Mouse (Mus musculus): ENCODE measurements around the gene Rspry1.

Gene Rspry1

GRCm38 (mm10) chr8:94682732-94683524 lies 81.2 kb downstream of the Rspry1 start:
- no peak for DNase-seq (ENCODE audit: low read depth in 2 of 2, low spot score in 2 of 2)

- DNase-seq (ENCODE audit: low read depth in 2 of 2, low spot score in 2 of 2): no peak
These were observed 82.5 kb downstream of the Rspry1 start for GRCm38 (mm10) chr8:94684287-94684686.

GRCm38 (mm10) chr8:94685953-94686352 lies 84.2 kb downstream of the Rspry1 start:
- DNase-seq (ENCODE audit: low read depth in 2 of 2, low spot score in 2 of 2): no peak

GRCm38 (mm10) chr8:94694701-94695100 lies 93.0 kb downstream of the Rspry1 start:
- no peak for DNase-seq (ENCODE audit: low read depth in 2 of 2, low spot score in 2 of 2)

GRCm38 (mm10) chr8:94695341-94695993 lies 93.7 kb downstream of the Rspry1 start:
- DNase-seq (ENCODE audit: low read depth in 2 of 2, low spot score in 2 of 2): no peak

- peak in 1 of 2 experiments; percentile 14 for DNase-seq (ENCODE audit: low read depth in 2 of 2, low spot score in 2 of 2)
These were observed 94.3 kb downstream of the Rspry1 start, which contains the start of gene Pllp for GRCm38 (mm10) chr8:94695994-94696384. Gene Pllp (minus strand): TSS chr8:94696278.

- DNase-seq (ENCODE audit: low read depth in 2 of 2, low spot score in 2 of 2): no peak
These were observed 94.8 kb downstream of the Rspry1 start for GRCm38 (mm10) chr8:94696566-94696965.

GRCm38 (mm10) chr8:94697956-94698355 lies 96.2 kb downstream of the Rspry1 start:
- DNase-seq (ENCODE audit: low read depth in 2 of 2, low spot score in 2 of 2): no peak

GRCm38 (mm10) chr8:94699366-94699765 lies 97.6 kb downstream of the Rspry1 start:
- no peak for DNase-seq (ENCODE audit: low read depth in 2 of 2, low spot score in 2 of 2)

- no peak for DNase-seq (ENCODE audit: low read depth in 2 of 2, low spot score in 2 of 2)
These were observed 98.7 kb downstream of the Rspry1 start for GRCm38 (mm10) chr8:94700421-94700935.

- no peak for DNase-seq (ENCODE audit: low read depth in 2 of 2, low spot score in 2 of 2)
These were observed 100.4 kb downstream of the Rspry1 start for GRCm38 (mm10) chr8:94702156-94702555.

- peak; percentile 72 to 77 for DNase-seq (ENCODE audit: low read depth in 2 of 2, low spot score in 2 of 2)
These were observed 101.4 kb downstream of the Rspry1 start for GRCm38 (mm10) chr8:94702844-94703813.

GRCm38 (mm10) chr8:94703972-94704668 lies 102.4 kb downstream of the Rspry1 start:
- peak; percentile 99 for DNase-seq (ENCODE audit: low read depth in 2 of 2, low spot score in 2 of 2)

- no peak for DNase-seq (ENCODE audit: low read depth in 2 of 2, low spot score in 2 of 2)
These were observed 102.9 kb downstream of the Rspry1 start for GRCm38 (mm10) chr8:94704669-94704984.

- no peak for DNase-seq (ENCODE audit: low read depth in 2 of 2, low spot score in 2 of 2)
These were observed 104.0 kb downstream of the Rspry1 start for GRCm38 (mm10) chr8:94705581-94706245.

GRCm38 (mm10) chr8:94706732-94707395 lies 105.1 kb downstream of the Rspry1 start:
- DNase-seq (ENCODE audit: low read depth in 2 of 2, low spot score in 2 of 2): no peak

Measured in CD8-positive naive resting alpha-beta T cell, adult 2 months (primary cell).